Comparison of ENCODE assay signal across 7 mouse cellular contexts in genomic region chr2:121588309-121588694, GRCm38 (mm10).
DNase-seq lines count a peak whose midpoint lies in the region; ATAC-seq and TF ChIP-seq lines count a peak whose summit lies in the region.

No protein-coding gene starts in this region.

- no peak overlapping the region for H3K9ac ChIP-seq in kidney, embryonic 15.5 days
- no peak overlapping the region for H3K9ac ChIP-seq in midbrain, embryonic 11.5 days (ENCODE audit: low read length)

- TF ChIP-seq CTCF in C2C12 (IDR thresholded peaks at IDR 0.05; ENCODE audit: control insufficient read depth, insufficient read depth, insufficient read length), result no peak

- no peak overlapping the region for H3K4me3 ChIP-seq in C2C12 (ENCODE audit: insufficient read depth, poor library complexity, severe bottlenecking)
- no peak overlapping the region for H3K4me3 ChIP-seq in kidney, embryonic 15.5 days (replicated peaks)
- H3K4me3 ChIP-seq in midbrain, embryonic 11.5 days (ENCODE audit: low read depth, low read length), result no peak overlapping the region

- peak; percentile 79 for ATAC-seq in kidney, embryonic 15.5 days (replicated peaks; ENCODE audit: low FRiP score)
- ATAC-seq in midbrain, embryonic 11.5 days (ENCODE audit: low FRiP score), result peak; percentile 38; the same call in 1 of the 2 replicates
- ATAC-seq in CD4-positive, CD25-positive, alpha-beta regulatory T cell, adult 4 months, result no peak

- H3K27me3 ChIP-seq in C2C12 (ENCODE audit: control insufficient read depth, insufficient read depth, insufficient read length), result no peaks in the 10 kb centered on the region
- no peaks in the 10 kb centered on the region for H3K27me3 ChIP-seq in kidney, embryonic 15.5 days
- no peaks in the 10 kb centered on the region for H3K27me3 ChIP-seq in midbrain, embryonic 11.5 days (ENCODE audit: control insufficient read depth, insufficient read depth, low read length)

- H3K36me3 ChIP-seq in C2C12 (ENCODE audit: control insufficient read depth, insufficient read depth), result no peaks in the 10 kb centered on the region
- no peaks in the 10 kb centered on the region for H3K36me3 ChIP-seq in kidney, embryonic 15.5 days
- H3K36me3 ChIP-seq in midbrain, embryonic 11.5 days (ENCODE audit: control insufficient read depth, insufficient read depth, low read length), result no peaks in the 10 kb centered on the region

- peaks cover 12% of the 10 kb centered on the region for H3K4me1 ChIP-seq in kidney, embryonic 15.5 days
- peaks cover 8% of the 10 kb centered on the region for H3K4me1 ChIP-seq in midbrain, embryonic 11.5 days (ENCODE audit: control insufficient read depth, insufficient read depth, low read length)

- DNase-seq in ZHBTc4 (ENCODE audit: low read depth, low spot score), result peak; percentile 35
- peak; percentile 97 for DNase-seq in heart, adult 11 months
- DNase-seq in midbrain, embryonic 11.5 days (ENCODE audit: low spot score, missing footprints), result no peak
- no peak for DNase-seq in spleen, adult 18-20 months

- no peaks in the 10 kb centered on the region for H3K79me3 ChIP-seq in C2C12 (ENCODE audit: low read depth)

- H3K4me2 ChIP-seq in kidney, embryonic 15.5 days, result peak overlapping the region; percentile 30
- no peak overlapping the region for H3K4me2 ChIP-seq in midbrain, embryonic 11.5 days

- peak overlapping the region; percentile 26 for H3ac ChIP-seq in C2C12 (ENCODE audit: control insufficient read depth, insufficient read length, low read depth)

- peak overlapping the region; percentile 37; the same call in 1 of the 2 replicates for H3K27ac ChIP-seq in kidney, embryonic 15.5 days
- H3K27ac ChIP-seq in midbrain, embryonic 11.5 days (ENCODE audit: low read depth, low read length), result no peak overlapping the region

- H3K9me3 ChIP-seq in kidney, embryonic 15.5 days (replicated peaks), result no peaks in the 10 kb centered on the region
- no peaks in the 10 kb centered on the region for H3K9me3 ChIP-seq in midbrain, embryonic 11.5 days (ENCODE audit: control insufficient read depth, low read length)

- no peaks in the 10 kb centered on the region for H3K79me2 ChIP-seq in C2C12 (ENCODE audit: control insufficient read depth, insufficient read depth)

- WGBS in kidney, embryonic 15.5 days, result 34% methylated on average over 4 of the region's 4 CpGs
- WGBS in midbrain, embryonic 11.5 days, result 37% methylated on average over 4 of the region's 4 CpGs

TF ChIP-seq in C2C12, 6 proteins besides CTCF, POLR2A, EP300 and RAD21:
- TF ChIP-seq FOSL1 (IDR thresholded peaks at IDR 0.05; ENCODE audit: insufficient read depth, low read length, poor library complexity, severe bottlenecking), result no peak
TF ChIP-seq in C2C12: peak in this region for 0.

Comparison
In these comparisons a context has a peak if more than half of its experiments do, and no peak if none do; other contexts are left out.
1. DNase-seq: peak in ZHBTc4 (single experiment) and heart, adult 11 months (single experiment); none in midbrain, embryonic 11.5 days (single experiment) and spleen, adult 18-20 months (0 of 2).